ENCODE assay signal across 7 mouse cellular contexts in genomic region chr17:88441432-88442174, GRCm38 (mm10). TPM values are rescaled to one million over a fixed set of nuclear protein-coding genes. Genes with fewer than 3 reads are reported as not detected.
DNase-seq lines count a peak whose midpoint lies in the region; ATAC-seq lines count a peak whose summit lies in the region.

No protein-coding gene starts in this region.

- intact Hi-C loops in left cerebral cortex, postnatal 14 days (cut with DNase I), result loop anchor here (2.0 to 10.0 kb wide), 3 partner anchors 69 to 377 kb away; partner anchors contain the start of gene Fbxo11

- ATAC-seq in activated CD4-positive, CD25-positive, alpha-beta regulatory T cell, adult 4 months, result peak; percentile 45
- ATAC-seq in common myeloid progenitor, adult 5-6 weeks (replicated peaks; ENCODE audit: low read depth, poor library complexity, severe bottlenecking), result peak; percentile 67
- peak; percentile 53 for ATAC-seq in megakaryocyte-erythroid progenitor cell, adult 5-6 weeks (replicated peaks; ENCODE audit: low FRiP score, low TSS enrichment, poor library complexity, severe bottlenecking)

- peak; percentile 63 for DNase-seq in gastrocnemius, postnatal 10 days
- peak; percentile 87 for DNase-seq in induced T-regulatory cell, adult 2 months (ENCODE audit: low read depth)
- DNase-seq in left cerebral cortex, postnatal 14 days (ENCODE audit: low spot score in 2 of 2), result peak; percentile 23 to 30
- DNase-seq in right cerebral cortex, postnatal 4 days, result peak; percentile 45

RNA-seq across cellular contexts. Expression of gene Foxn2, which starts 1.1 kb away (rescaled TPM):
- polyA plus RNA-seq in activated CD4-positive, CD25-positive, alpha-beta regulatory T cell, adult 4 months (2017; shearing (Covaris generic)), result 10 to 100 TPM; 34.0 to 36.1 TPM
- total RNA-seq in common myeloid progenitor, adult 5-6 weeks (2017), result 43.5 and 46.0 TPM in 2 replicates
- 10 to 100 TPM; 17.5 to 19.4 TPM for total RNA-seq in gastrocnemius, postnatal 10 days (2021)
- total RNA-seq in left cerebral cortex, postnatal 14 days (2021), result 10 to 100 TPM; 11.5 to 12.1 TPM
- 28.1 and 28.9 TPM in 2 replicates for total RNA-seq in megakaryocyte-erythroid progenitor cell, adult 5-6 weeks (2014; fragmentation: Nextera tagmentation)
- 34.3 and 40.1 TPM in 2 replicates for total RNA-seq in megakaryocyte-erythroid progenitor cell, adult 5-6 weeks (2017)

Comparison
In these comparisons a context has a peak if more than half of its experiments do, and no peak if none do; other contexts are left out.
1. Peak in every context shown above with its lines: DNase-seq and ATAC-seq.
2. DNase-seq: peak in every context shown above with its lines; median percentile 87 in induced T-regulatory cell, adult 2 months; 63 in gastrocnemius, postnatal 10 days; 45 in right cerebral cortex, postnatal 4 days; 26 in left cerebral cortex, postnatal 14 days.